Mouse (Mus musculus) MEL (cell line): ENCODE data around the gene Med9. TPM values are rescaled to one million over a fixed set of nuclear protein-coding genes. Genes with fewer than 3 reads are reported as not detected.

Experiments
- DNase-seq: peaks from one replicate; pipeline ENCODE4 v3.0.0; 2011; ENCODE audit warnings: low read depth, low spot score
- H3K27ac ChIP-seq: 2 replicates; pipeline ENCODE4 v1.5.1; 2012; ENCODE audit warnings: low read depth, mild to moderate bottlenecking, control low read depth, low read length, moderate library complexity; ENCODE audit not compliant: control insufficient read depth
- H3K27me3 ChIP-seq, 2 experiments: fragments of 150-350 bp in 1 of 2; sonication (generic) in 1 of 2; 2 replicates each; pipeline ENCODE4 v1.6.1; 2012; ENCODE audit warnings: low read length in 2 of 2, mild to moderate bottlenecking in 2 of 2, improper control_type of control experiment in 1 of 2, moderate library complexity in 1 of 2; ENCODE audit not compliant: insufficient read depth in 2 of 2, control insufficient read depth in 1 of 2
- H3K36me3 ChIP-seq, 2 experiments: 2 replicates each; pipeline ENCODE4 v1.6.1; 2012 to 2014; ENCODE audit warnings: low read length in 2 of 2, improper control_type of control experiment in 1 of 2, inconsistent platforms in 1 of 2, mild to moderate bottlenecking in 1 of 2; ENCODE audit not compliant: insufficient read depth in 2 of 2, control insufficient read depth in 1 of 2
- H3K4me1 ChIP-seq, 2 experiments: fragments of 150-350 bp in 1 of 2; sonication (generic) in 1 of 2; 2 replicates each; pipeline ENCODE4 v1.6.1; 2012; ENCODE audit warnings: low read length in 2 of 2, improper control_type of control experiment in 1 of 2, mild to moderate bottlenecking in 1 of 2; ENCODE audit not compliant: insufficient read depth in 2 of 2, control insufficient read depth in 1 of 2
- H3K4me3 ChIP-seq, 2 experiments: fragments of 150-350 bp in 1 of 2; sonication (generic) in 1 of 2; 2 replicates each; pipeline ENCODE4 v1.5.1; 2012; ENCODE audit warnings: low read depth in 2 of 2, low read length in 2 of 2, mild to moderate bottlenecking in 2 of 2, moderate library complexity in 2 of 2, control low read depth in 1 of 2, improper control_type of control experiment in 1 of 2; ENCODE audit not compliant: control insufficient read depth in 1 of 2, insufficient read depth in 1 of 2
- H3K79me2 ChIP-seq: 2 replicates; pipeline ENCODE4 v1.6.1; 2012; ENCODE audit warnings: mild to moderate bottlenecking, low read length, moderate library complexity; ENCODE audit not compliant: control insufficient read depth, poor library complexity, insufficient read depth
- H3K9ac ChIP-seq: 2 replicates; pipeline ENCODE4 v1.6.1; 2012; ENCODE audit warnings: low read depth, mild to moderate bottlenecking, control low read depth, low read length, moderate library complexity; ENCODE audit not compliant: control insufficient read depth, poor library complexity, severe bottlenecking
- H3K9me3 ChIP-seq: fragments of 150-350 bp; sonication (generic); replicated peaks from 2 replicates; pipeline ENCODE4 v1.6.1; 2012; ENCODE audit warnings: mild to moderate bottlenecking, low read length, improper control_type of control experiment, moderate library complexity; ENCODE audit not compliant: insufficient read depth
- BHLHE40 ChIP-seq: IDR thresholded peaks from 2 replicates; pipeline ENCODE4 v1.6.1; 2012; ENCODE audit warnings: low read depth, mild to moderate bottlenecking, inconsistent platforms, low read length, improper control_type of control experiment, borderline replicate concordance
- CHD1 ChIP-seq: IDR thresholded peaks from 2 replicates; pipeline ENCODE4 v1.6.1; 2012; ENCODE audit warnings: low read depth, mild to moderate bottlenecking, inconsistent platforms, low read length, improper control_type of control experiment
- CHD2 ChIP-seq: IDR thresholded peaks from 2 replicates; pipeline ENCODE4 v1.6.1; 2011; ENCODE audit warnings: low read length, improper control_type of control experiment
- CTCF ChIP-seq, 3 experiments: IDR thresholded peaks in 2 of 3; conservative IDR thresholded peaks in 1 of 3; 2 replicates each; pipeline ENCODE4 v1.5.1; 2011 to 2012; ENCODE audit warnings: low read length in 3 of 3, low read depth in 2 of 3, mild to moderate bottlenecking in 2 of 3, improper control_type of control experiment in 1 of 3, inconsistent platforms in 1 of 3, mixed read lengths in 1 of 3, moderate library complexity in 1 of 3; ENCODE audit not compliant: control insufficient read depth in 1 of 3, insufficient read depth in 1 of 3, poor library complexity in 1 of 3, severe bottlenecking in 1 of 3
- E2F4 ChIP-seq: IDR thresholded peaks from 2 replicates; pipeline ENCODE4 v1.6.1; 2011; ENCODE audit warnings: low read depth, low read length, improper control_type of control experiment, borderline replicate concordance
- ELF1 ChIP-seq: IDR thresholded peaks from 2 replicates; pipeline ENCODE4 v1.6.1; 2014; ENCODE audit warnings: low read depth, mild to moderate bottlenecking, inconsistent platforms, low read length, improper control_type of control experiment, moderate library complexity
- EP300 ChIP-seq, 2 experiments: IDR thresholded peaks; 2 replicates each; pipeline ENCODE4 v1.6.1; 2011; ENCODE audit warnings: improper control_type of control experiment in 2 of 2, low read length in 2 of 2, low read depth in 1 of 2, mild to moderate bottlenecking in 1 of 2
- GABPA ChIP-seq: IDR thresholded peaks from 2 replicates; pipeline ENCODE4 v1.6.1; 2012; ENCODE audit warnings: low read depth, mild to moderate bottlenecking, inconsistent platforms, low read length, improper control_type of control experiment, moderate library complexity
- GATA1 ChIP-seq: IDR thresholded peaks from 2 replicates; pipeline ENCODE4 v1.6.1; 2011; ENCODE audit warnings: low read depth, low read length, improper control_type of control experiment
- HCFC1 ChIP-seq: IDR thresholded peaks from 2 replicates; pipeline ENCODE4 v1.6.1; 2012; ENCODE audit warnings: low read depth, mild to moderate bottlenecking, inconsistent platforms, low read length, improper control_type of control experiment, moderate library complexity
- JUND ChIP-seq: IDR thresholded peaks from 2 replicates; pipeline ENCODE4 v1.6.1; 2011; ENCODE audit warnings: low read depth, mild to moderate bottlenecking, improper control_type of control experiment, low read length
- KAT2A ChIP-seq: conservative IDR thresholded peaks from 2 replicates; pipeline ENCODE4 v1.6.1; 2012; ENCODE audit warnings: low read depth, low read length, improper control_type of control experiment, inconsistent platforms
- MAFK ChIP-seq: IDR thresholded peaks from 2 replicates; pipeline ENCODE4 v1.6.1; 2011; ENCODE audit warnings: low read depth, mild to moderate bottlenecking, low read length, improper control_type of control experiment, borderline replicate concordance
- MAX ChIP-seq: IDR thresholded peaks from 2 replicates; pipeline ENCODE4 v1.6.1; 2011; ENCODE audit warnings: low read length, improper control_type of control experiment
- MAZ ChIP-seq: IDR thresholded peaks from 2 replicates; pipeline ENCODE4 v1.6.1; 2012; ENCODE audit warnings: low read depth, mild to moderate bottlenecking, inconsistent platforms, low read length, improper control_type of control experiment
- MEF2A ChIP-seq: IDR thresholded peaks from 2 replicates; pipeline ENCODE4 v1.6.1; 2014; ENCODE audit warnings: low read depth, mild to moderate bottlenecking, inconsistent platforms, low read length, improper control_type of control experiment; ENCODE audit not compliant: poor library complexity, insufficient replicate concordance, severe bottlenecking; ENCODE audit errors: extremely low read depth
- MXI1 ChIP-seq: IDR thresholded peaks from 2 replicates; pipeline ENCODE4 v1.6.1; 2011; ENCODE audit warnings: mild to moderate bottlenecking, low read depth, low read length, improper control_type of control experiment
- MYC ChIP-seq: IDR thresholded peaks from 2 replicates; pipeline ENCODE4 v1.6.1; 2011; ENCODE audit warnings: low read depth, mild to moderate bottlenecking, low read length, improper control_type of control experiment, moderate library complexity
- NELFE ChIP-seq: IDR thresholded peaks from 2 replicates; pipeline ENCODE4 v1.6.1; 2011; ENCODE audit warnings: low read depth, low read length, improper control_type of control experiment
- NRF1 ChIP-seq: IDR thresholded peaks from 2 replicates; pipeline ENCODE4 v1.6.1; 2014; ENCODE audit warnings: low read depth, mild to moderate bottlenecking, inconsistent platforms, low read length, improper control_type of control experiment, moderate library complexity; ENCODE audit not compliant: poor library complexity, insufficient read depth, severe bottlenecking
- POLR2A ChIP-seq, 2 experiments: IDR thresholded peaks; 2 replicates each; pipeline ENCODE4 v1.6.1; 2011 to 2012; ENCODE audit warnings: low read length in 2 of 2, mild to moderate bottlenecking in 2 of 2, control low read depth in 1 of 2, improper control_type of control experiment in 1 of 2, low read depth in 1 of 2, moderate library complexity in 1 of 2; ENCODE audit not compliant: control insufficient read depth in 1 of 2, insufficient read depth in 1 of 2, poor library complexity in 1 of 2
- RCOR1 ChIP-seq: IDR thresholded peaks from 2 replicates; pipeline ENCODE4 v1.6.1; 2012; ENCODE audit warnings: low read depth, mild to moderate bottlenecking, inconsistent platforms, low read length, improper control_type of control experiment
- SIN3A ChIP-seq: IDR thresholded peaks from 2 replicates; pipeline ENCODE4 v1.6.1; 2012; ENCODE audit warnings: low read length, improper control_type of control experiment, inconsistent platforms
- TBP ChIP-seq: IDR thresholded peaks from 2 replicates; pipeline ENCODE4 v1.8.0; 2011; ENCODE audit warnings: low read depth, low read length, improper control_type of control experiment
- TCF12 ChIP-seq: IDR thresholded peaks from 2 replicates; pipeline ENCODE4 v1.6.1; 2014; ENCODE audit warnings: low read depth, mild to moderate bottlenecking, inconsistent platforms, low read length, improper control_type of control experiment, moderate library complexity
- UBTF ChIP-seq: IDR thresholded peaks from 2 replicates; pipeline ENCODE4 v1.6.1; 2012; ENCODE audit warnings: low read depth, mild to moderate bottlenecking, inconsistent platforms, low read length, improper control_type of control experiment, moderate library complexity, borderline replicate concordance; ENCODE audit not compliant: insufficient read depth
- ZC3H11A ChIP-seq: IDR thresholded peaks from 2 replicates; pipeline ENCODE4 v1.6.1; 2012; ENCODE audit warnings: low read depth, mild to moderate bottlenecking, inconsistent platforms, low read length, improper control_type of control experiment
- polyA plus RNA-seq, 2 experiments: library from polyadenylated mRNA; stranded (reverse) in 1 of 2; unstranded in 1 of 2; fragments of >175 nt in 1 of 2; fragments of >200 nt in 1 of 2; gene quantifications; 2 replicates each; pipeline versions ENCODE4 v1.2.1 to v1.2.4; 2012; ENCODE audit warnings: low replicate concordance in 2 of 2, low read depth in 1 of 2; ENCODE audit not compliant: insufficient read length in 2 of 2, insufficient read depth in 1 of 2, missing spikeins in 1 of 2
- total RNA-seq: library from RNA; depleted of rRNA; stranded (reverse); fragments of 300-350 nt; gene quantifications from 2 replicates; pipeline ENCODE4 v1.2.3, GENCODE M21; 2012; rRNA removed

The Med9 gene
- 43.8 and 46.8 TPM in 2 replicates for total RNA-seq
- polyA plus RNA-seq, result 10 to 100 TPM in 1 of 2 experiments, not detected in 1; 48.4 TPM

DNA sequence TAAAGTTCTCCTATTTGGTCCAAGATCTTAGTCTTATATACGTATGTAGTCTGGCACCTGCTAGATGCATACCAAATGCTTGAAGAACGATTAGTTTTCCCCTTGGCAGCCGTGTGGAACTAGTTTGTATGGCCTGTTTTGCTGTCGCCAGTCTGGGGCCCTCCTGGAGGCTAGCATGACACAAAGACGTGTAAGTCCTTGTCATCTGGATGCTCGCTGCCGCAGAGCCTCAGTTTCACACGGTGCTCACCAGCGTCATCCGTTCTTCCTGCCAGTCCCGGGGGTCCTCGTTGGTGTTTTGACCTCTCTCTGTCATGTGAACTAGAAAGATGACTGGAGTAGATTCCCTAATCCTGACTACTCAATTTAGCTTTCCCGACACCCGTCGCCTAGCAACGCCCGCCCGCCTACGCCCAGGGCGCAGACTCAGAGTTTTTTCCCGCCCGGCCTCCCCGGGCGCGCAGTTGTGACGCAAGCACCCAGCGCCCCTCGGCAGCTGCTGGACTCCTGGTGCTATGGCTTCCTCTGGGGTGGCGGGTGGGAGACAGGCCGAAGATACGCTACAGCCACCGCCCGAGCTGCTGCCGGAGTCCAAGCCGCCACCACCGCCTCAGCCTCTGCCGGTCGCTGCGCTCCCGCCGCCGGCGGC, at the start of gene Med9:
TSS of gene Med9 (plus strand) at position 455 of the 649 bp plus-strand sequence.
- Histone ChIP-seq H3K27me3 (no peaks in the 10 kb centered on the region), H3K9ac (peak within 1 kb of the TSS; percentile 90), H3K79me2 (peaks cover 25% of the 10 kb centered on the region), H3K9me3 (no peaks in the 10 kb centered on the region), H3K36me3 (peaks cover 0 to 13% of the 10 kb centered on the region in 2 experiments; a peak in 2 of 4 replicates), H3K4me3 (peak within 1 kb of the TSS; percentile 66 to 89), H3K27ac (peak within 1 kb of the TSS; percentile 48), H3K4me1 (peaks cover 3 to 15% of the 10 kb centered on the region in 2 experiments; a peak in 3 of 4 replicates)
- TF ChIP-seq POLR2A (IDR thresholded peaks at IDR 0.05; ENCODE audit: control insufficient read depth in 1 of 2, insufficient read depth in 1 of 2, low read depth in 1 of 2, low read length in 2 of 2, poor library complexity in 1 of 2) (peak; percentile 81 to 89), EP300 (IDR thresholded peaks at IDR 0.05; ENCODE audit: low read depth in 1 of 2, low read length in 2 of 2) (0 out of 4 replicates have a peak, but pooled peaks of 1 of the 2 experiments have one; percentile 2), HCFC1 (peak; percentile 92), SIN3A (peak; percentile 98), E2F4 (peak; percentile 99), CHD1 (no peak), GABPA (no peak), JUND (no peak), MAX (0 out of 2 replicates have a peak, but pooled peaks have one; percentile 44), GATA1 (peak; percentile 24; the same call in 1 of the 2 replicates), MXI1 (peak; percentile 72), MAFK (no peak), CTCF (IDR thresholded peaks at IDR 0.05 in 2 of 3, conservative IDR thresholded peaks at IDR 0.05 in 1 of 3; ENCODE audit: control insufficient read depth in 1 of 3, insufficient read depth in 1 of 3, low read depth in 2 of 3, low read length in 3 of 3, poor library complexity in 1 of 3, severe bottlenecking in 1 of 3) (no peak), NRF1 (peak; percentile 86), NELFE (peak; percentile 72)
- DNase-seq, result peak; percentile 97

DNA sequence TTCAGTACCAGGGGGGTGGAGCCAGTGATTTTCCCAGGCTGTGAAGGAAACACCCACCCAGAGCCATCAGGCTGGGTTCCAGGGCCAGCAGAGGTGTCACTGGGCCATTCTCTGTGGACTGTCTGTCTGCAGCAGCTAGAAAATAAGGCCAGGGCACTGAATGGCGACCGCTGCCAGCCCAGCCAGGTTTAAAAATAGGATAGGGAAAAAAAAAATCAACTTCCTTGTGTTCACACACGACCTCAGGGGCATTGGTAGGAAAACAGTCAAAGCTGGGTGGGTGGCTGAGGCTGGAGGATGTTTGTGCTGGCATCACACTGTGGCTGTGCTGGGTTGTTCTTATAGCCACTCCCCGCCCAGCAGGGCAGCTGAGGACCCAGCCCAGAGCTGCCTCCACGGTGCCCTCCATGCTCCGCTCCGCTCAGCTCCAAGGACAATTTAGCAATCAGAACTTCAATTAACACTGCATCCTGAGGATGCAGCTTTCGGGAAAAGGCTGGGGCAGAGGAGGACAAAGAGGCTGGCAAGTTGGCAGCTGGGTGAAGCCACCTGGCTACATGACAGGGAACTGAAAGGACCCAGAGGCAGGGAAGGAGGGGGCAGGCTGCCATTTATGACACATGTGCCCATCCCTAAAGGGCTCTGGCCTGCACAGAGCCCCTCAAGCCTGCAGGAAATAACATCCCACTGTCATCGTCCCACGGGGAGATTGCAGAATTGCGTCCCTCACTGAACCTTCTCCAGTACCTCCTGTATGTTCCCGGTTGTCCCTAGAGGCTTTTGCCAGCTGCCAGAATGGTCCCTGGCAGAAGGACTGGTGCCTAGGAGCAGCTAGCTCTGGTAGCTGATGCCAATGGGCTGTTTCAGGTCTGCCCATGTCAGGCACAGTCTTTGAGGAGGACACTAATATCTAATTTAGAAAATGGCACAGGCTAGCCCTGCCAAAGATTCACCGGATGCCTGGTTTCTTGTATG, 48.0 kb upstream of the Med9 start:
- no peak for DNase-seq
- Histone ChIP-seq H3K9ac (no peak overlapping the region), H3K9me3 (no peaks in the 10 kb centered on the region), H3K79me2 (no peaks in the 10 kb centered on the region), H3K27me3 (no peaks in the 10 kb centered on the region), H3K4me3 (no peak overlapping the region), H3K27ac (no peak overlapping the region), H3K36me3 (peaks cover 0 to 2% of the 10 kb centered on the region in 2 experiments; a peak in 1 of 4 replicates), H3K4me1 (peaks cover 0 to 15% of the 10 kb centered on the region in 2 experiments; a peak in 2 of 4 replicates)
- TF ChIP-seq KAT2A, result no peak
- TF ChIP-seq CHD2, result no peak
- TF ChIP-seq TBP, result no peak
- TF ChIP-seq TCF12, result no peak
- no peak for TF ChIP-seq JUND
- no peak for TF ChIP-seq MAZ
- no peak for TF ChIP-seq ZC3H11A
- TF ChIP-seq RCOR1, result no peak
- TF ChIP-seq SIN3A, result no peak
- no peak for TF ChIP-seq ELF1
- no peak for TF ChIP-seq GATA1
- no peak for TF ChIP-seq MEF2A
- no peak for TF ChIP-seq MYC
- TF ChIP-seq CHD1, result no peak
- TF ChIP-seq GABPA, result no peak
- TF ChIP-seq EP300 (IDR thresholded peaks at IDR 0.05; ENCODE audit: low read depth in 1 of 2, low read length in 2 of 2), result no peak
- no peak for TF ChIP-seq BHLHE40
- TF ChIP-seq UBTF, result no peak
